Mouse (Mus musculus) kidney, adult 11 months (tissue): ENCODE results near the gene AU021092.
A peak's percentile ranks its signal among the peaks of the same experiment; 100 is the strongest.
"Not testable (repeated sequence)": the region's sequence is repeated elsewhere in the genome, so short reads cannot be mapped to it uniquely, and the experiment has no call there.

Experiments used
- DNase-seq: peaks from one replicate; pipeline ENCODE4 v3.0.0; 2022

Gene AU021092

DNA sequence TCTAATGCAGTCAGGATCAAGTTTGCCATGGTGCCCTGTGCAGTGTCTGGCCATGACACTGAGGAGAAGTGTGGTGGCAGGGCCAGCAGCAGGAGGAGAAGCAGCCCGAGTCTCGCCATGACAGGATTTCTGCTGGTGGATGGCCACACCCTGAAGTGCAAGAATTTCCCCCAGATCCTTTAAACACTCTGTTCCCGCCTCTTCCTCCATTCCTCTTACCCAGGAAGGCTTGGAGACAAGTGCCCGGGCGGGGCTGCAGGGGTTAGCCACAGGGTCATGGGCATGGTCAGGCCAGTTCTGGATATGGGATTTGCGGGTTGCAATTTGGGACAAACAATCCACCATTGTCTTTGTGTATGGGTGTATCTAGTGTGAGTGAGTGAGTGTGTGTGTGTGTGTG, at the start of gene AU021092:
AU021092 (minus strand) TSS at position 160 of the 400 bp plus-strand sequence.
- peak; percentile 43 for DNase-seq

DNA sequence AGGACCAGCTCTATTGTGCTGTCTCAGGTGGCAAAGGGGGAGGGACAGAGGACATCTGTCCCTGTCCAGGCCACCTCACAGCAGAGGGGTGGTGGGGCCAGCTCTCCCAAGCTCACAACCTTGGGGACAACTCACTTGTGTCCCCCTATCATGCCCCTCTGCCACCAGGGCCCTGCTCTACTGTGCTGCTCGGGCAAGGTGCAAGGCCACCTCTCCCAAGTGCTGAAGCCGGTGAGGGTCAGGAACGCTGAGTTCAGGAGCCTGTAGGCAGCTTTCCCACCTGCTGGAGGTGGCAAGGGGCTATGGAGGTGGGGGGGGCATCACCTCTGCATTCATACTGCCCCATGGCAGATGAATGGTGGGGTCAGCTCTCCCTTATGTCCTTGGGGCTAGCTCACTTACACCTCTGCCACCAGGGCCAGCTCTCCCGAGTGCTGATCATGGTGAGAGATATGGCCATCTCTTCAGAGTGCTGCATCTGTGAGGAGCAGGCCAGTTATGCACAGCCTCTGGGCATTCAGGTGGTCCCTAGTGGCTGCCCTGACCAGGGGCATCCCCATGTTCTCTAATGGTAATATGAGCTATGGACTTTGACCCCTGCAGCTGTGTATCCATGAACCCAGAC, 49.4 kb upstream of the AU021092 start:
- DNase-seq = no peak

DNA sequence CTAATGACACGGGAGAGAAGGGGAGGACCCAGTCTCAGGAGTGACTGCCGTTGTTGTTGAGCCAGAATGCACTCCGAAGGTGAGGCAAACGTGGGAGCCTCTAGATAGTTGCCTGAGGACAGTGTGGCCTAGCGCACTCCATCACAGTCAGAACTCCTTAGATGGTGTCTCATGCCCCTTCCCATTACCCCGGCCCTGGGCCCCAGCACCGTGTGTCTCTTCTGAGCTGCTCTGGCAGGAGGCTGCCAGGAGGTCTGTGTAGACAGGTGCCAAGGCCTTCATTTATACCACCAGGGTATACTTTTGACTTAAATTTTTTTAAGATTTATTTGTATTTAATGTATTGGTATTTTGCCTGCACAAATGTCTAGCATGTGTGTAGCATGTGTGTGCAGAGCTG, 41.8 kb upstream of the AU021092 start:
- no peak for DNase-seq

DNA sequence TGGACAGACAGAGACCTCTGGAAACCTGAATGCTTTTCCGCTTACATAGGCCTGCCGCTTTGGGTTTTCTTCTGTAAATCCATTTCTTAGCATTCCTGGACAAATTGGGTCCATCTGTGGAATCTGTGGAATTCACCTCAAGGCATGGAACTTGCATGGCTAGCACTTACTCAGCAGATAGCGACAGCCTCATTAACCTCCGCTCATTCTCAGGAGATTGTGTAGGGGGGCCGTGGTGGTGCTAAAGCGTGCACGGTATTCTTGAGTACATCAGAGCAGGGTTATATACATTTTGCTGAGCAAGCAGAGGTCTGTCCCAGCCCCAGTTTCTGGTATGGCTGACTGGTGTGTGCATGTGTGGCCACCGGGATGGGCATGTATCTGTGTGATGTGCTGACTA, 41.1 kb upstream of the AU021092 start:
- DNase-seq = no peak

DNA sequence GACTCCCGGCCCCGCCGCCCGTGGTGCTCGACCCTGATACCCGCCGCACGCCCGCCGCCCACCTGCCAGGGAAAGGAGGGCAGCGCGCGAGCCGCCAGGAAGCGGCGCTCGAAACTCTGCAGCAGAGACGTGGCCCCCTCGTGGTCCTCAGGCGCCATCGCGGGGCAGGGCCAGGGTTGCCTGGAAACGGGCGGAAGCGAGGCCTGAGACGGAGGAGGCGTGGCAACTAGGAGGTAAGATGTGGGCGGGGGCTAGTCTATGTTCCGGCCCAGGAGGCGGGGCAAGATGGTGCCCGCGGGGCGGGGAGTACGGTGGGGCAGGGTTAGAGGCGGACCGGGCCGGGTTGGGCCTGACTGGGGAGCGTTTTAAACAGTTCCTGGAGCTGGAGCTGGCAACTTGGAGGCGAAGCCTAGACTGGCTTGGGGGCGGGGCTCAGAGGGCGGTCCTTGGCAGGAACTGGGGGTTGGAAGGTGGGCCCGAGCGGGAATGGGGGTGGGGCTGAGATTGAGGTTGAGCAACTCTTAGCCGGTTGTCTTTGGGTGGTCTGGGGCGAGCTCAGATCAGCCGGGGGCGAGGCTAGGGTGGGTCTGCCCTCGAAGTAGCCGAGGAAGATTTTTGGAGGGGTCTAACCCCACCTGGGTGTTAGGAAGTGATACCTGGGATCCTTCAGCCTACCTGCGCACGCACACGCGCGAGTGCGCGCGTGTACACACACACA, 33.8 kb upstream of the AU021092 start, which contains the start of gene Eef2kmt:
Eef2kmt (minus strand) TSS at position 205 of the 718 bp plus-strand sequence.
- peak; percentile 99 for DNase-seq

DNA sequence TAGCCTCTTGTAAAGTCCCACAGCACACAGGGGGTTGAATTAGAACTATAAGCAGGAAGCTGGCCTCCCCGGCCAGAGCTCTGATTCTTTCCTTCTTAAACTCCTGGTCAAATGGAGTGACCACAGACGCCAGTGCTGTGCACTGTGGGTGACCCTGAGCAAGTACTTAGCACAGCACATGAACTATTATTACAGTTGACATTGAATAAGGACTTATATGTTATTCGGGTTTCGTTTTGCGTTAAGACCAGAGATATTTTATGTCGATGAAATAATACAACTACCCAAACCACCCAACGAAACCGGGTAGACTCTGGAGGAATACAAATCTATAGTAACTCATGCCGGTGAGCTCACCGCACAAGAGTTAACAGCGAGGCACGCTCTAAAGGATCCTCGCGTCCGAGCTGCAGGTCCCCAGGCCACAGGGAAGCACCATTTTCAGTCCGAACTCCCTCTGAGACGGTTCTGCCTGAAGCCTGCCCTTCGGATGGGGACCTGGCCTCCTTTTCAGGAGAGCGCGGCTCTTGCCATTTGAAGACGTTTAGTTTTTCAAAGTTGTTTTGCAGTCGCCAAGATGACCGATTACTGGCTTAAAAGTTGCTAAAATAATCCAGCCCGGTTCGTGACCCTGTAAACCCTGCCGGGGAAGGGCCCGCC, 33.1 kb upstream of the AU021092 start:
- DNase-seq = no peak

DNA sequence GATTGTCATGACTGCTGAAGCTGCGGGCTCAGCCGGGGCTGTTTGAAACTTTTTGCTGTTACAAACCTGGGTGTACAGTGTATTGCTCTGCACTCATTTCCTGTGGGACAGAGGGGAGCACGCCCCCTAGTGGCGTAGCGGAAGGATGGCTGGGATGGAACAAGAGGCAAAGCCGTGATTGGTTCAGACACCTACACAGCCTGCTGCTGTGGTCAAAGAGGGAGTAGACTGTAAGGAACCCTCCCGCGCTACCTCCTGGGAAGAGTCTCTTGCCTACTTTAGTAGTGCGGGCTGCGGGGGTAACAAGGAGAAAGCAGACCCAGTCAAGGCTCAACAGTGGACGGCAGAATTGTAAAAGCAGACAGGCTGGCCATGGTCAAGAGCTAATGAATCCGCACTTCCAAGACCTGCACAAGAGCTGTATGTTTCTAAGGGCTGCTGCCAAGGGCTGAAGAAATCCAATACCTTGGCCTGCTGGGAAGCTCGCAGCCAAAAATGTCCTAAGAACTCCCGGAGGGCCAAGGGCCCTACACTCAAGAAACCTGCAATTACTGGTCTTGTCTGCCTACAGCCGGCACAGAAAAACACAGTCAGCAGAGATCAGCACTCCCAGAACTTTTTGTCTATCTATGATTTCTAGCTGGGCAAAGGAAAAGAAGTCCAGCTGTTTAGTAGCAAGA, 32.4 kb upstream of the AU021092 start:
- DNase-seq = peak; percentile 80

DNA sequence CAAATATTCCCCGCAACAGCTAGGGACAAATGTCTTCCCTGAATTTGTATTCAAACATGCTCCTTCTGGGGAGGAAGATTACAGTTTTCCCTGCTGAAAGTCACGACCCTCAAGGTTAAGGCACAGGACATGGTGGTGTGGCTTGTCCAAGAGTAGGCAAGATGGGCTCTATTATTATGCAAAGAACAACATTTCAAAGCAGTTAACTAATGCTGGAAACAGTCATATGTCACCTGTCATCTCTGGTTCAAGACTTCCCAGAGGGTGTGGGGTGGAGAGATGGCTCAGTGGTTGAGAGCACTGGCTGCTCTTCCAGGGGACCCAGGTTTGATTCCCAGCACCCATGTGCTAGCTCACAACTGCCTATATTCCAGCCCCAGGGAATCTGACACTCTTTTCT, 30.2 kb upstream of the AU021092 start:
- DNase-seq = no peak

DNA sequence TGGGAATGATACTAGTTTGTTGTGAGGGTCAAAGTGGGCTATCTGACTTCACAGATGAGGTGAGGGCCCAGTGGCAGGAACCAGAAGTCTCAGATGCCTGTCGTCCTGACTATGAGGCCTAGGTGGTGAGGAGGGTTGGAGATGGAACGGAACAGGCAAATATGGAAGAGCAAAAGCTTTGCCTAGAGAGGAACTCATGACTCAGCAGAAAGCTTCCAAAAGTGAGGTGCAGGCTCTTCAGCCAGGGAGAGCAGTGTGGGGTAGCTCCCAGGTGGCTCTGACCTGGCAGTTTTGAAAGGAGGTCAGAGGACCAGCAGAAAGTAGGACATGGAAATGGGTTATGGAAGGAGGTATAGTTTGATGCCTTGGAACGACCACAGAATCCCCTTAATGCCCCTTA, 28.8 kb upstream of the AU021092 start:
- DNase-seq = no peak

DNA sequence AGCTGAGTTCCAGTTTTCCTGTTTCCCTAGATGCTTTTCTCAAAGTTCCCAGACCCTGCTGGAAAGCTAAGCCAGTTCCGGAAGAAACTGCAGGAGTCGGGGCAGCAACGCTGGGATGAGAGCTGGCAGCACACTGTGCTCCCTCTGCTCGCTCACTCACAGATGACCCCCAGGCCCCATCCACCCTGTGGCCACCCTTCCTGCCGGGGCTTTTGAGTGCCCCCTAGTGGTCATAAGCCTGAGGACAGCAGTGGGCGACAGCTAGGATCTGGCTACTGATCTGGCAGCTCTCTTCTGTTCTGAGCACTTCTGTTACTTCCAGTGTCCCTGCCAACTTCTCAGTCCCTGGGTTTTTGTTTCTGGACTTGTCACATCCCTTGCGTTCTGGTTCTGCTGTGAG, 22.3 kb upstream of the AU021092 start:
- DNase-seq = peak; percentile 43

DNA sequence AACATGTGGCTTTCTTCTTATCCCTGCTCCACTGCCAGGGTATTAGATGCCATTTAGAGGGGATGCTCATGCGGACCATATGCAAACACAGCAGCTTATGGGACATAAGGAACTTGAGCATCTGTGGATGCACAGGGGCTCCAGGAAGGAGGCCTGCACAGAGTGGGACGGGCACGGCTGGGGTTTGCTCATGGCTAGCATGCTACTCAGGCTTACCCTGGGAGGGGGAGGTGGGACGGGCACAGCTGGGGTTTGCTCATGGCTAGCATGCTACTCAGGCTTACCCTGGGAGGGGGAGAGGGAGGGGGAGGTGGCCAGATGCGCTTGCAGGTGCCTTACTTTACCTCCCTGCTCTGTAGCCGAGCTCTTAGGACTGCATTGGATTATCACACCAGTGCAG, 20.8 kb upstream of the AU021092 start:
- DNase-seq = no peak

DNA sequence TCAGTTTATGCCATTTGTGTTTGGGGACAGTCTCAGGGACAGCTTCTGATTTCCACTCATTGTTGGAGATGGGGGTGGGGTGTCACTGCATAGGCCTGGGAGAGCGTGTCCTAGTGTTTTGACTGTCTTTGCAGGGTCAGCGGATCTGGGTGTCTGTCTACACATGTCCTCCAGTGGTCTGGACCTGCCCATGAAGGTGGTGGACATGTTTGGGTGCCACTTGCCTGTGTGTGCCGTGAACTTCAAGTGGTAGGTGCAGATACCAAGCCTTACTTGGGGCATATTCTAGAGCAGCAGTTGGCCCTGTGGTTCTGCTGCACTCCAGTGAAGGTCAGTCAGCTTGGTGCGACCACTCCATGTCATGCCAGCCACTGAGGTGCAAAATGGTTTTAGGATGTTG, 20.3 kb upstream of the AU021092 start:
- DNase-seq = no peak

DNA sequence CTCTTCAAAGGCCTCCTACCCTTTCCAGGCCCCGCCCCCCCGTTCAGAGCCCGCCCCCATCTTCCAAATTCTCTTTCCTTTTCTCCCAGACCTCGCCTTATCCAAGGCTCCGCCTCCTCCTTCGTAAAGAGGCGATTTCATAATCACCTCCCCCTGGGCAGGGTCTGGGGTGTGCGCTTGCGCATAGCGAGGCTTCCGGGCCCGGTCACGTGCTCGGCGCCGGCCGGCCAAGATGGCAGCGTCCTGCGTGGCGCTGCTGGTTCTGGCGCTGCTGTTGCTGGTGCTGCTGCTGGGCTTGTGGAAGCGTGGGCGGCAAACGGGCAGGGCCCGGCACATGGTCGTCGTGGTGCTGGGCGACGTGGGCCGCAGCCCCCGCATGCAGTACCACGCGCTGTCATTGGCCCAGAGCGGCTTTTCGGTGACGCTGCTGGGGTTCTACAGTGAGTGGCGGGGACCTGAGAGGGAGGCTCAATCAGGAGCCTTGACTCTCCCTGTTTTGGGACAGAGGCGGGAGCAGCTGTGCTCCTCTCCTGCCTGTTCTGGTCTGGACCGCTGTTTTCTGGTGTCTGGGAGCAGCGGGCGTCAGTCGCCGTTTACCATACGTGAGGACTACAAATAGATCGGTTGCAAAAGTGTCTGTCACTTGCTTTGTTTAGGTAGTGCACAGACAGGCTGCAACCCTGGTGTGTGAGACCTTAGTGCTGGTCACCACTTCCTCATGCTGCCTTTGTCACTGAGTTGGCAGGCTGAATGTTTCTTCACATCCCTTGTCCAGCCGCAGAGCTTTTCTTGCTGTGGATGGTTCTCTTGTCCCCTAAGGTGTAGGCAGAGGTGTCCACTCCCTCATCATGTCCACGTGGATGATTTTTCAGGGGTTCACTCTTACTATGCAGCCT, 11.6 kb upstream of the AU021092 start, which contains the start of gene Alg1:
Alg1 (plus strand) TSS at position 204 of the 896 bp plus-strand sequence.
- peak; percentile 92 for DNase-seq

DNA sequence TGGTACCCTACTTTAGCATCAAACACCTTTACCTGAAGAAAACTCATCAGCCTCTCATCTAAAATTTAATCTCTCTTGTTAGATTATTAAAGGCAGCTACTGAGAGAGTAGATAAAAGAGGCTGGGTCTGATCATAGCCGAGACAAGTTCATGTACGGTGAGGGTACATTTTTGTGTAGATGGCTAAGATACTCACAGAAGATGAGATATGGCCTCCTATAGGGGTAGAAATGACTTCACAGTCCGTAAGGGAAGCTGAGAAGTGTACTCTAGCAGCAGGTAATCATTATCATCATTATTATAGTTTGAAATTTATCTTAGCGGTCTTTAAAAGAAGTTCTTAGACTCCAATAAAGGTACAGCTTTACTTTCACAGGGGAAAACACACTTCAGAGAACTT, 10.9 kb upstream of the AU021092 start:
- no peak for DNase-seq

DNA sequence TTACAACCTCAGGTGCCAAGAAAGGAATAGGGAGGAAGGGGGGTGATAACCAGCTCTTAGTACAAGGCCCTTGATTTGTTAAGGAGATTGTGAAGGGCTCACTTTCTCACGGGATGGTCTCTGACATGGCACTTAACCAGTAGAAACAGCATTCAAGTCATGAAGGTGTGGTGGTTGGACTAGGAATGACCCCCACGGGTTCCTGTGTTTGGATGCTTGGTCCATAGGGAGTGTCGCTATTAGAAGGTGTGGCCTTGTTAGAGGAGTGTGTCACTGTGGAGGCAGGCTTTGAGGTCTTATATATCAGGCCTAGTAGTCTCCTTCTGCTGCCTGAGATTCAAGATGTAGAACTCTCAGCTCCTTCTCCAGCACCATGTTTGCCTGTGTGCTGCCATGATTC, 6.0 kb upstream of the AU021092 start:
- DNase-seq = not testable (repeated sequence)

DNA sequence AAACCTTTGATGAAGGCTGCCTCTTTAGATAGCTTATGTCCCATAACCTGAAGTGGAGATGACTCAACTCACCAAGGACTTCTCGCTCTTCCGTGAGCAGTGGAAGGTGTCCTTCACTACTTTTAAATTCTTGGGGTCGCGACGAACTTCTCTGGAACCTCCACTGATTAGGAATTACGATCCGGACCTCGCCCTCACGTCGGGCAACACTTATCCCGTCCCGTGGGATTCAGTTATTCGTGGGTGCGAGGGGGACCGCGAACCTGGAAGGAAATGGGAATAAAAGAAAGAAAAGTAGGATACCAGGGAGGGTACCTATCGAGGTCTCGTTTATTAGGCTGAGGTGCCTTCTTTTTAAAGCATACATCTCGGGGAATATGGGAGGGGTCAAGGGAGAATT, 5.4 kb upstream of the AU021092 start:
- DNase-seq = not testable (repeated sequence)

DNA sequence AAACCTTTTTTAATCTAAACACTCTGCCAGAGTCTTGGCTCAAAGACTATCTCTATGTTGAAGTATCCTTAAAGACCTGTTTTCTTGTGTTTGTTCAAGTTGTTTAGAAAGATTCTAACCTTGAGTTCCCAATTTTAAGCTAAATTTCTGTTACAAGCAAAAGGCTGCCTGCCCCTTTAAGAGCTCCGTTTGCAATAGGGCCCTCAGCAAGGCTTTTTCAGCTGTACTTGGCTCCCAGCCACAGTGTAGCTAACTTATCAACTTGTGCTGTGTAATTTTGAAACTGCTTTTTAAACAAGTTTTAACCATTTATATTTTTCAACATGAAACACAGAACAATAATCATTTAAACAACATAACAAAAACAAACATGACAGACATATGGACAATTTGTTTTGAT, 4.4 kb upstream of the AU021092 start:
- not testable (repeated sequence) for DNase-seq

DNA sequence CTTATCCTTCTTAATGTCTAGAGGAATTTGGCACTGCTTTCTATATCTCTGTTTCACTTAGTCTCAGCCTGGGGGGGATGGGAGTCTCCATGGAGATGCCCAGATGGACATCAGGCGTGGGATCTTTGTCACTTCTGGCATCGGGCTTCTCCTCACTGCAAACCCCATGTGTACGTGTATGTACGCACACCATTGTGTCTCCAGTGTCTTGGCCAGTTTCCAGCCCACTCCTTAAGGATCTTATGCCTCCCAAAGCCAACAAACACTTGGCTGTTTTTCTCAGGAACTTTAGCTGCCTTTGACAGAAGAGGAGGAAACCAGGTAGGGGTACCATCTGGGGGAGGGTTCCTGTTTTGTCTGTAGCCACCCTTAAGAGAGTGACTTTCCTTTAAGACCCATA, 696 bp downstream of the AU021092 start:
- no peak for DNase-seq

DNA sequence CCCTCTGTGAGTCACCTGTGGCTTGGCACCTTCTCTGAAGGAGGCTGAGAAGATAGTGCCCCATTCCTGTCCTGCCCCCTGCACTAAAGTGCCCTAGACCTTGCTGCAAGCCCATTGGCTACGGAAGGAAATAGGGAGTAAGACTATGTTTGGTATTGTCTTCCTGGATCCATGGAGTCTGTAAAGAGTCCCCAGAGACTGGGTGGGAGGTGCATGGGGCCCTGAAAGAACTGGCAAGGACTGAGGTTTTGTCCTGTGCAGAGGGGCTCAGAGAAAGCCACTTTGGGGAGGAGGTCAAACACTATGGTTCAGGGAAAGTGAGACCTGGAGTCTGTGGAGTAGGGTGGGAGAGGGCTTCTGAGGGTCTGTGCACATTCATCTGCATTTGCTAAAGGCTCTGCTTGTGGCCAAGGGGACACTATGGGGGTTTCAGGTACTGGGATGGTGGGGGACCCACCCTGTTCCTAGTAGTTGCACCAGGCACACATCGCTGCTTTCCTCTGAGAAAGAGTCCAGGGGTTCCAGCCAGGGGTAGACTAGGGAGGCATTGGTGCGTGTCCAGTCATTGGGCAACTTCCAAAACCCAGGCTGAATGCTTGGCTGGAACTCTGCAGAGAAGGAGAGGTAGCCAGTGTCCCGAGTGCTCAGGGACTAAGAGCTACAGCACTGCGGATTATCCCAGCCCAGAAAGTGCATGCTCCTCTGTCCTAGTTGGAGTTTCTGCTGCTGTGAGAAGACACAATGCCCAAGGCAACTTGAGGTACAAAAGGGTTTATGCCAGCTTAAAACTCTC, 4.6 kb downstream of the AU021092 start:
- peak; percentile 66 for DNase-seq

DNA sequence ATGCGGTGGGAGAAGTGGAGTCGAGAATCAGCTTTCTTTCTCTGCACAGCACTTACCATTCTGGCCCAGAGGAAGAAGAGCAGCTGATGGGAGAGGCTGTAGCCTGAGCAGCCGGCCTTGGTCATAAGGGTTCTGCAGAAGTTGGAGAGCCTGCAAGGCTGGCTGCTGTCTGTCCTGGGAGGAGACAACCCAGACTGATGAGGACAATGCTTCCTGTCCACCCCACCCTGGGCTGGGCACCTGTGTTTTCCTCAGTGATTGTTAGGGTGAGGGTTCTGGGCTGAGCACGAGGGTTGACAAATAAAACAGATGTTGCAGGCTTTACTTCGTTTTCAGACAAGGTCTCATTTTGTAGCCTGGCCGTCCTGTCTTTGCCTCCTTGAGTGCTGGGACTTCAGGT, 5.4 kb downstream of the AU021092 start:
- no peak for DNase-seq

DNA sequence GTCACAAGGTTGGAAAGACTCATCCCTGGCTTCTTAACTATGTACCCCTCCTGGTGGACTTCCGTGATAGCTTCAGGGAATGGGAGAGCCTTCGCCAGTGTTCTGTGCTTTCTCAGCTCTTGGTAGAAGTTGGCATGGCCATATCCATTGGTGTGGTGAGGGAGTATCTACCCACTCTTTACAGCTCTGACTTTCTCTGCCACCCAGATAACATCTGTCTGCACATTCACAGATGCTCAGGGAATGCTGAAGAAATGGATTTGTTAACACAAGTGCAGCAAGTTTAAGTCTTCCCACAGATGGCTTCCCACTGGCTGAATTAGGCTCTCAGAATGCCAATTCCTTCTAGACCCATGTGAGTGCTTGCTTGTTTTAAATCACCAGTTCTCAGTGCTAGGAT, 8.0 kb downstream of the AU021092 start:
- no peak for DNase-seq

DNA sequence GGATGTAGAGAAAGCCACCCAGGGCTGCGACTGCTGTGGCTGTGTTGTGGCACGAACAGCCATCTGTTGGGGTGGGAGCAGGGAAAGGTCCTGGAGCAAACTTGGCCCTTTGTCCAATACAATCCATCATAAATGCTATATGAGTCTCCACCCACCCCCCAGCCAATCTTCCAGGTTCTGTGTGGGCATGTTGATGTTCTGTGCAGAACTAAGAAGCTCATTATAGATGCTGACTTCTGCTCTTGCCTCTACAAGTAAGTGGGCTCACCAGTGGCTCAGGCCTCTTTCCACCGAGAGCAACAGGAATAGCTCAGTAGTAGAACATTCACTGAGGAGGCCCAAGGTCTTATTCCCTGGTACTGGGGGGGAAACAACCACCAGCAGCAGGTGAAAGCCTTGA, 9.9 kb downstream of the AU021092 start:
- no peak for DNase-seq
